Mouse (Mus musculus) mesoderm, embryonic 11.5 days (tissue): Measurements from ENCODE around the gene Afap1l2.

Source experiments
- DNase-seq: peaks from one replicate; pipeline ENCODE4 v3.0.0-alpha.2; 2012; ENCODE audit warnings: low read depth, low spot score

Gene Afap1l2

GRCm38 (mm10) chr19:56891438-56891837 lies 116.6 kb downstream of the Afap1l2 start:
- peak; percentile 51 for DNase-seq

- no peak for DNase-seq
Observed at GRCm38 (mm10) chr19:56888654-56889053, 119.4 kb downstream of the Afap1l2 start.

GRCm38 (mm10) chr19:56887879-56888278 lies 120.1 kb downstream of the Afap1l2 start:
- no peak for DNase-seq

- DNase-seq, result no peak
Observed at GRCm38 (mm10) chr19:56877364-56877763, 130.7 kb downstream of the Afap1l2 start.

GRCm38 (mm10) chr19:56874601-56875315 lies 133.3 kb downstream of the Afap1l2 start:
- no peak for DNase-seq

GRCm38 (mm10) chr19:56873816-56874600 lies 134.0 kb downstream of the Afap1l2 start, which contains the start of gene Vwa2:
Gene Vwa2, plus strand, starts transcription at chr19:56874249.
- peak; percentile 47 for DNase-seq

GRCm38 (mm10) chr19:56867701-56868100 lies 140.3 kb downstream of the Afap1l2 start:
- no peak for DNase-seq
